ENCODE assay signal across 8 mouse cellular contexts in genomic region chr4:115056371-115056920, GRCm38 (mm10). TPM values are rescaled to one million over a fixed set of nuclear protein-coding genes. Genes with fewer than 3 reads are reported as not detected.
A peak's percentile ranks its signal among the peaks of the same experiment; 100 is the strongest.
DNase-seq lines count a peak whose midpoint lies in the region; ATAC-seq and TF ChIP-seq lines count a peak whose summit lies in the region.

Tal1 (plus strand) TSS chr4:115056426.

- H3K27ac ChIP-seq in cerebellum, adult 2 months (ENCODE audit: insufficient read depth, low read length) = no peak within 1 kb of the TSS
- H3K27ac ChIP-seq in kidney, embryonic 14.5 days (ENCODE audit: low read depth, low read length) = peak within 1 kb of the TSS; percentile 55; the same call in 1 of the 2 replicates
- H3K27ac ChIP-seq in stomach, embryonic 14.5 days (ENCODE audit: low read length) = peak within 1 kb of the TSS; percentile 44; the same call in 1 of the 2 replicates

- 0 out of 2 replicates have a peak, but pooled peaks have one; percentile 13 for ATAC-seq in kidney, embryonic 14.5 days (ENCODE audit: low FRiP score, low TSS enrichment)
- ATAC-seq in stomach, embryonic 14.5 days (ENCODE audit: insufficient number of reproducible peaks, insufficient read depth, low FRiP score, low read depth) = peak; percentile 56; the same call in 1 of the 2 replicates

- TF ChIP-seq POLR2A in cerebellum, adult 2 months (IDR thresholded peaks at IDR 0.05; ENCODE audit: borderline replicate concordance, insufficient read depth, low read length) = no peak

- peak within 1 kb of the TSS; percentile 9 for H3K4me3 ChIP-seq in cerebellum, adult 2 months (replicated peaks; ENCODE audit: insufficient read depth, low read depth, low read length)
- peak within 1 kb of the TSS; percentile 41 for H3K4me3 ChIP-seq in kidney, embryonic 14.5 days (ENCODE audit: low read length)
- H3K4me3 ChIP-seq in megakaryocyte, embryonic 14.5 days (replicated peaks) = peak within 1 kb of the TSS; percentile 94
- H3K4me3 ChIP-seq in stomach, embryonic 14.5 days (ENCODE audit: low read depth, low read length) = peak within 1 kb of the TSS; percentile 34

- H3K4me2 ChIP-seq in kidney, embryonic 14.5 days (replicated peaks; ENCODE audit: low read depth, low read length) = peak within 1 kb of the TSS; percentile 53
- peak within 1 kb of the TSS; percentile 54 for H3K4me2 ChIP-seq in stomach, embryonic 14.5 days (replicated peaks; ENCODE audit: low read depth, low read length)

- H3K27me3 ChIP-seq in cerebellum, adult 2 months (ENCODE audit: control insufficient read depth, insufficient read depth, low read length) = peaks cover 20% of the 10 kb centered on the region
- peaks cover 92% of the 10 kb centered on the region for H3K27me3 ChIP-seq in kidney, embryonic 14.5 days (ENCODE audit: control insufficient read depth, insufficient read depth, low read length)
- H3K27me3 ChIP-seq in megakaryocyte, embryonic 14.5 days (replicated peaks) = no peaks in the 10 kb centered on the region
- peaks cover 62% of the 10 kb centered on the region for H3K27me3 ChIP-seq in stomach, embryonic 14.5 days (ENCODE audit: control insufficient read depth, insufficient read depth, low read length)

- DNase-seq in cerebellum, adult 2 months = no peak
- no peak for DNase-seq in cerebellum, adult 9-10 months
- DNase-seq in c-Kit-negative CD71-positive TER-119-positive erythroid progenitor cells, embryonic 14.5 days (ENCODE audit: low read depth, low spot score) = peak; percentile 88
- DNase-seq in heart, adult 8-10 months (ENCODE audit: low spot score) = peak; percentile 48
- DNase-seq in layer of hippocampus, postnatal 10 days (ENCODE audit: low spot score in 2 of 2) = no peak

- no peak for TF ChIP-seq CTCF in cerebellum, adult 2 months (IDR thresholded peaks at IDR 0.05; ENCODE audit: borderline replicate concordance, insufficient read depth, low read depth, low read length)

- H3K9me3 ChIP-seq in kidney, embryonic 14.5 days (ENCODE audit: control insufficient read depth, low read length) = no peaks in the 10 kb centered on the region
- no peaks in the 10 kb centered on the region for H3K9me3 ChIP-seq in megakaryocyte, embryonic 14.5 days
- no peaks in the 10 kb centered on the region for H3K9me3 ChIP-seq in stomach, embryonic 14.5 days (ENCODE audit: control insufficient read depth, low read depth, low read length)

- 2% methylated on average over 58 of the region's 60 CpGs for WGBS in cerebellum, adult 2 months
- 1% methylated on average over 58 of the region's 60 CpGs for WGBS in kidney, embryonic 14.5 days
- under 1% methylated on average over 58 of the region's 60 CpGs for WGBS in stomach, embryonic 14.5 days

- H3K36me3 ChIP-seq in kidney, embryonic 14.5 days (ENCODE audit: control insufficient read depth, insufficient read depth, low read length) = no peaks in the 10 kb centered on the region
- peaks cover 17% of the 10 kb centered on the region for H3K36me3 ChIP-seq in megakaryocyte, embryonic 14.5 days (replicated peaks; ENCODE audit: low read length)
- no peaks in the 10 kb centered on the region for H3K36me3 ChIP-seq in stomach, embryonic 14.5 days (ENCODE audit: control insufficient read depth, insufficient read depth, low read length)

- H3K4me1 ChIP-seq in cerebellum, adult 2 months (ENCODE audit: control insufficient read depth, insufficient read depth, low read length) = 0 out of 2 replicates have a peak, but pooled peaks cover 3% of the 10 kb centered on the region
- peaks cover 8% of the 10 kb centered on the region for H3K4me1 ChIP-seq in kidney, embryonic 14.5 days (ENCODE audit: control insufficient read depth, insufficient read depth, low read length)
- peaks cover 60% of the 10 kb centered on the region for H3K4me1 ChIP-seq in megakaryocyte, embryonic 14.5 days
- peaks cover 13% of the 10 kb centered on the region for H3K4me1 ChIP-seq in stomach, embryonic 14.5 days (ENCODE audit: control insufficient read depth, insufficient read depth, low read length)

- H3K9ac ChIP-seq in kidney, embryonic 14.5 days (ENCODE audit: low read depth, low read length) = peak within 1 kb of the TSS; percentile 53
- H3K9ac ChIP-seq in stomach, embryonic 14.5 days (replicated peaks; ENCODE audit: low read depth, low read length) = no peak within 1 kb of the TSS

RNA-seq across cellular contexts. Expression of gene Tal1, which starts in this region (rescaled TPM):
- polyA plus RNA-seq in cerebellum, adult 2 months (2012; rRNA removed) = 2.1 and 2.7 TPM in 2 replicates
- 1 to 10 TPM; 2.5 to 3.6 (median 2.9) TPM for total RNA-seq in heart, adult 8-10 months (2022)
- polyA plus RNA-seq in kidney, embryonic 14.5 days (2014; fragmentation: Nextera tagmentation; extraction: Ambion mirVana) = 1.7 and 2.0 TPM in 2 replicates
- polyA plus RNA-seq in megakaryocyte, embryonic 14.5 days (2012; ENCODE audit: insufficient read depth, low replicate concordance) = 106 and 219 TPM in 2 replicates
- 0.55 and 0.97 TPM in 2 replicates for polyA plus RNA-seq in stomach, embryonic 14.5 days (2014; fragmentation: Nextera tagmentation; extraction: Ambion mirVana)
- total RNA-seq in layer of hippocampus, postnatal 10 days (2021) = 1 to 10 TPM; 2.0 to 2.6 TPM

Comparison
In these comparisons a context has a peak if more than half of its experiments do, and no peak if none do; other contexts are left out.
1. RNA of gene Tal1 (polyA plus RNA-seq): 106 to 219 TPM in megakaryocyte, embryonic 14.5 days; 2.1 to 2.7 TPM in cerebellum, adult 2 months, 1.7 to 2.0 TPM in kidney, embryonic 14.5 days and 0.55 to 0.97 TPM in stomach, embryonic 14.5 days; every median in the first group is over 10 times any median in the second.
2. Peak in ATAC-seq, H3K4me3 ChIP-seq, H3K27ac ChIP-seq and H3K4me2 ChIP-seq in stomach, embryonic 14.5 days; RNA of the gene not detected or under 1 TPM.
3. DNase-seq: peak in c-Kit-negative CD71-positive TER-119-positive erythroid progenitor cells, embryonic 14.5 days (single experiment) and heart, adult 8-10 months (single experiment); none in cerebellum, adult 2 months (0 of 2), cerebellum, adult 9-10 months (single experiment) and layer of hippocampus, postnatal 10 days (0 of 2).
4. H3K4me3 ChIP-seq: peak in every context shown above with its lines; median percentile 94 in megakaryocyte, embryonic 14.5 days; 41 in kidney, embryonic 14.5 days; 34 in stomach, embryonic 14.5 days; 9 in cerebellum, adult 2 months.